Mouse (Mus musculus) adrenal gland, adult 8-10 months (tissue): ENCODE measurements around the gene Ugt1a2. TPM values are rescaled to one million over a fixed set of nuclear protein-coding genes. Genes with fewer than 3 reads are reported as not detected.
"Not testable (repeated sequence)": the region's sequence is repeated elsewhere in the genome, so short reads cannot be mapped to it uniquely, and the experiment has no call there.

Experiments
- DNase-seq: peaks from one replicate; pipeline ENCODE4 v3.0.0; 2022
- total RNA-seq, 4 experiments: library from RNA; stranded (reverse); gene quantifications; 2 replicates each; pipeline ENCODE4 v1.2.4; 2022

The Ugt1a2 gene
- total RNA-seq, 4 experiments from 2014 or later = 0.24 to 0.51 (median 0.28) TPM; not detected in 1

DNA sequence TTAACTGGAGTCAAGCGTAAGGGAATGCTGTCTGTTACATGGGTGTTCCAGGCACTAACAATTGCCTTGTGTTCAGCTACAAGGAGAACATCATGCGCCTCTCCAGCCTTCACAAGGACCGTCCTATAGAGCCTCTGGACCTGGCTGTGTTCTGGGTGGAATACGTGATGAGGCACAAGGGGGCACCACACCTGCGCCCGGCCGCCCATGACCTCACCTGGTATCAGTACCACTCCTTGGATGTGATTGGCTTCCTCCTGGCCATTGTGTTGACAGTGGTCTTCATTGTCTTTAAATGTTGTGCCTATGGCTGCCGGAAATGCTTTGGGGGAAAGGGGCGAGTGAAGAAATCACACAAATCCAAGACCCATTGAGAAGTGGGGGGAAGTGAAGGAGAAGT is 17.6 kb downstream of the Ugt1a2 start:
- no peak for DNase-seq

DNA sequence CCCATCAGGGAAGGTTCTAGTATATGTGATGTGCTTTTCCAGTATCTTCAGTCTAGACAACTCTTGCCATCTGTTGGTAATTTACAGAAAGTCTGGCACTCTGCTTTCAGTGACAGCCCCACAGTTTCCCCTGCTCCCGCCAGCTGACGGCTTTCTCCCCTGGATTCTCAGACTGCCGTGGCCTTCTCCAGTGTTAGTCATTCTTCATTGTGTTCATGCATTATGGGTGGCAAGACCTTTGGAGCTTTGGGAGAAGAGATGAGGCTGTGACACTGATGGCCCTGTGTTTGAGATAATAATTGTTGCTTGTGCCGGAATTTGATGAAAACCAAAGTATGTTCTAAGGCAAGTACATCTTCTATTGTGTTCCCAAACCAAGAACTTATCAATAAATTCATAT is 18.2 kb downstream of the Ugt1a2 start:
- no peak for DNase-seq

DNA sequence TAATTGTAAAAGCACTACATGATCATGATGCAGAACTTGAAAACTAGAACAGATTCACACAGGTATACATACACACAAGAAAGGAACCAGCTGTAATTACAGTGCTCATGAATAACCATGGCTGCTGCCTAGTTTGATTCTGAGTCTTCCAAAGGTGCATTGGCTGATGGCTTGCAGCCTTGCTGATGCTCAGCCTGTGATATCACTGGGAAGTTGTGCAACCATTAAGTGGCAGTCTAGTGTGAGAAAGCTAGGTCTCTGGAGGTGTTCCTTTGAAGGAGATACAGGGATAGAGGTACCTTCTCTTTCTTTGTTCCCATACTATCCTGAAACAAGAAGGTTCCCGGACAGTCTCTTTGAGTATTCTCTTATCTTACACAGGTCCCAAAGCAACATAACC is 18.7 kb downstream of the Ugt1a2 start:
- DNase-seq = no peak

DNA sequence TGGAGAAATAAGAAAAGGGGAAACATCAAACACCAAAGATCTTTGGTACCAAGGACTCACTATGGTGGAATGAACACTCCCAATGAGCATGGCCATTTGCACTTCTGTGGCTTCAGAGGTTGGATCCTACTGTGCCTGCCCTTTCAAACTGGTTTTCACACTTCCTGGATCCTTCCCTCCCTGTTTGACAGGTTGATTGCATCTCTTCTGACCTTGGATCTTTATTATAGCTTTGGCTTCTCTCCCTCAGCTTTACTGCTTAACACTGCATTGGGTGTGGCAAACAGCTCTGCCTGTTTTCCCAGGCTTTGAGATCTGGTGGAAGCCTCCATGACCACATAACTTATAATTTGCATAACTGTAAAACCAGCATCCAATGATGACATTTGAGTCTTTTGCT is 19.9 kb downstream of the Ugt1a2 start:
- no peak for DNase-seq

DNA sequence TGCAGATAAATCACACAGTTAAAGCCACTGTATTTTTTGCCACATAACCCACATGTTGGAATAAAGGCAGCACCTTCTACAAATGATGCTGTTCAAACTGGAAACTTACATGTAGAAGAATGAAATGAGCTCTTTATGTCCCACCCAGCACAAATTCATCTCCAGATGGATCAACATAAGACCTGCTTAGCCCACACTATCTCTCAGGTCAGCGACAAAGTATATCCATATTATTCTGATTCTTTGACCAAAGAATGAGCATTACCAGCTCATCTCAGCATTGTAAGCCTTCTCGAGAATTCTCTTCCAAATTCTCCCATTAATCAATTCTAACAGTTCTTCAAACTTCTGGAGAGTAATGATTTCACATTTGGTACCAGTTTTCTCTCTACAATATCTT is 21.8 kb downstream of the Ugt1a2 start:
- DNase-seq = no peak

DNA sequence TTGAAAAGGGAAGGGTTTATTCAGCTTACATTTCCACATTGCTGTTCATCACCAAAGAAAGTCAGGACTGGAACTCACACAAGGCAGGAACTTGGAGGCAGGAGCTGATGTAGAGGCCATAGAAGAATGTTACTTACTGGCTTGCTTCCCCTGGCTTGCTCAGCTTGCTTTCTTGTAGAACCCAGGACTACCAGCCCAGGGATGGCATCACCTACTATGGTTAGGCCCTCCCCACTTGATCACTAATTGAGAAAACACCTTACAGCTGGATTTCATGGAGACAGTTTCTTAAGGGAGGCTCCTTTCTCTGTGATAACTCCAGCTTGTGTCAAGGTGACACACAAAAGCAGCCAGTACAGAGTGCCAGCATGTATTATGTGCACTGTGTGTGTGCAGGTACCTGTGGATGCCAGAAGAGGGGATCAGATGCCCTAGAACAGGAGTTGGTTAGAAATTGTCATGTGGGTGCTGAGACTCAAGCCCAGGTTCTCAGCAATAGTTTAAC is 22.7 kb downstream of the Ugt1a2 start:
- not testable (repeated sequence) for DNase-seq

DNA sequence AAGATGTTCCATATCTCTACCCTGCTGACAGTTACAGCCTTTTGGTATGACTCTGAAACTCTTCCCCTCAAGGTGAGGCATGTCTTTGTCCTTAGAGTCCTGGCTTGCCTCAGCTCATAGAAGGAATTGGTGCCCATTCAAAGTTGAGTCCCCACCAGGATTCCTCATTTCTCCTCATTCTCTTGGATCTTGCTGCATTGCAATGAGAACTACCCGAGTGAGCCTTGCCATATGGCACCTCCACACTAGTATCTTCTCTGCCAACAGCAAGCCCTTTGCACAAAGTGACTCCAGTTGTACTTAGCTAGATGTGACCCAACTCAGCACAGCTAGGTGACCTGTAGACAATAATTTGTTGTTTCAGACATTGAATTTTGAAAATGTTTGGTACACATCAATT is 23.2 kb downstream of the Ugt1a2 start:
- no peak for DNase-seq

DNA sequence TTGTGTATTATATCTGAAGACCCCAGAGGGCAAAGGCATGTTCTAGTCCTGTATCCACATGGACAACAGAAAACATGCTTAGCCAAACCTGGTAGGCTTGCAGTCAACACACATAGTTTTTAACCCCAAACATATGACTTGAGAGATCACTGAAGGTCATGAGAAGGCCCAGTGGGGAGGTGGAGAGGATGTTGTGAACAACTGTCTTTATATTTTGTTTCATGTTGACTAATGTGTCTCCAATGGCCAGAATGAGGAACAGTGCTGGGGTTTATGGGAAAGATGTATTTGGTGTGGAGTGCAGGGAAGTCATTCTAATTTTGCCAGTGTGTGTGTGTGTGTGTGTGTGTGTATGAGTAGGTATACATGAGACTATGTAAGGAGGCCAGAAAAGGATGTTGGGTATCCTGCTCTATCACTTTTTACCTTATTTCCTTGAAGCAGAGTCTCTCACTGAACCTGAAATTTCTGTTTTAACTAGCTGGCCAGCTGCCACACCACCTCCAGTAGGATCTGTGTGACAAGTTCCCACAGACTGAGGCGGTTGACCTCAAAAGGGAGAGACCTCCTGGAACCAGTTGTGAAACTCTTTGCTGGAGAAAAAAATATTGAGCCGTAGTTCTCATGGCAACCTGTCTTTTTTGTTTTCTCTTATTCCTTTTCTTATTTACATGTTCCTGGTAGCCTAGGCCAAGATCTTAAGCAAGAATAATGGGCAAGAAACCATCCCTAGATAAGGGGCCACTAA is 23.8 kb downstream of the Ugt1a2 start:
- DNase-seq = peak; percentile 61

DNA sequence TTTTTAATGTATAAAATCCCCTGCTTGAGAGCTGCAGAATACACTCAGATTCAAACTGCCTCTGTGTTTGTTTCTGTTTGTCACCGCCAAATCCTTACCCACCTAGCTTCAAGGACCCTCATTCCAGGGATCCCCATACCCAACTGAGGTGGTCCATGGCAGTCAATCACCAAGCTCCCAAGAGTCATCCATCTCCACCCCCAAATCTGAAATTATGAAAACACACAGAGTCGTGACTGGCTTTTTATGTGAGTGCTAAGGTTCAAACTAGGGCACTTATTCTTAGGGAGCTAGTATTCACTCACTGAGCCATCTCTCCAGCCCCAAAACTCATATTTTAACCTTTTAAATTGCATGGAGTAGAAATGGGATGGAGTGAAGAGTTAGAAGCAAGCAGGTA is 24.9 kb downstream of the Ugt1a2 start:
- not testable (repeated sequence) for DNase-seq

DNA sequence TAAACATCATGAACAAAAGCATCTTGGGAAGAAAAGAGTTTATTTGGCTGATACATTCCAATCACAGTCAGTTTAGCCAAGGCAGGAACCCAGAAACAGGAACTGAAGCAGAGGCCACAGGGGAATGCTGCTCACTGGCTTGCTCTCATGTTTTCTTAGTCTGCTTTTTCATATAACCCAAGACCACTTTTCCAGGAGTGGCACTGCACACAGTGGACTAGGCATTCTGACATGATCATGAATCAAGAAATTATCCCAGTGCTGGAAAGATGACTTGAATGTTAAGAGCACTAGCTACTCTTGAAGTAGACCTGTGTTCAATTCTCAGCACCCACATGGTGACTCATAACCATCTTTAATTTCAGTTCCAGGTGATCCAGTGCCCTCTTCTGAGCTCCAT is 25.3 kb downstream of the Ugt1a2 start:
- DNase-seq = no peak

DNA sequence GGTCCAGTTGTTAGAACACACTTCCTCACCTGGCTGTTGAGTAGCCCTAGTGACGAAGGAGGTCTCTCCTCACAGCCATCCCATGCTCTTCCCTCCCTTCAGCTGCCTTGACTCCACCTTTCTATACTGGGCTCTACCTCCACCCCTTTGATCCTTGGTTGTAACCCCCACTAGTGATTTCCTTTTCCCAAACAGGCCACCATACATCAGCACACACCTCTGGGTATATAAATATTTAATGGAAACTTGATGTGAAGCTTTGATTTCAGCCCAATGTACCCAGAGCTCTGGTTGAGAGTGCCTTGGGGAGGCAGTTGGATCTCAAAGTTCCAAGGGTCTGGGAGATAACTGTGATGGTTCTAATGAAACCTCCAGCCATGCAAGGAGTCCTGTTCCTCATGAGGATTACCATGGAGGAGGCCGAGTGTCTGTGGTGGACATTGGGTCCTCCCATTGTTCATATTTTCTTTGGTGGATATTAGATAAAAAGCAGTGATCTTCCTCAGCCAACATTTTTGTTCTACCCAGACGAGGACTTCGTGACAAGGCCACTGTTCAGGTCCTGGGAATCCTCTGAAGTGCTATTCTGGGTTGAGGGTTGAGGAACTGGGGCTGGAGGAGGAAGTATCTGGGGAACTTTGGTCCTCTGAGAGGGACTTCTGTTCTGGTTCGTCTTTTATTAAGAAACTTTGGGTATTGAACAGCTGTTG is 26.4 kb downstream of the Ugt1a2 start, which contains the start of gene Mroh2a:
TSS of gene Mroh2a (plus strand) at position 317 of the 710 bp plus-strand sequence.
- no peak for DNase-seq

DNA sequence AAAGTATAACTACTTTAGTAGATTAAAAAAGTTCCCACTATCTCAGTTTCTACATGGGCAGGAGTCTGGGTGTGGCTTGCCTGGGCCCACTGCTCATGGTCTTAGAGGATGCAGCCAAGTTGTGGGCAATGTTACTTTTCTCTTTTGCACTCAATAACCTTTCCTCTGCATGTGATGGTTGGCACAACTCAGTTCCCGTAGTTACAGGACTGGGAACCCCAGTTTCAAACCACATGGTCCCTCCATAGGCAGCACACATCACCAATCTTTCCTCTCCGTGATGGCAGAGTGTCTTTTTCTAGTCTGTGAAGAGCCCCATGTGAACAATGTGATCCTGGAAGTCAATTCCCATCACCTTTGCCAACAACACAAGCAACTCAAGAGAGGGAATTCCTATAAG is 27.1 kb downstream of the Ugt1a2 start:
- DNase-seq = no peak

DNA sequence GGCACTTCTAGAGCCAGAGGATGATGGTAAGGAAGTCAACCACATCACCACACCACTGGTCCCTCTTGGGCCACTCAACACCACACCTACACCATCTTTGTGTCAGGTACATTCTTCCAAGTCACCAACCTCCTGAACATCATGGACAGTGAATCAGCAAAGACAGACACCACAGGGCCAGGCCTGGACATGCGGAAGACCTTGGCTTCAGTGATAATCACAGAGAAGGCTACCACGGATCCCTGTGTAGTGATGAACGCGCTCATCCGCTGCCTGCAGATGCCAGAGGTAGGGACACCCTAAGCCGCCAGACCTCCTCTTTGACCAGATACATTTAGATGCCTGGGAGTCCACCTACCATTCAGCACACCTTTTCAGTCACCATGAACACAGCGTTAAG is 27.7 kb downstream of the Ugt1a2 start:
- DNase-seq = no peak

DNA sequence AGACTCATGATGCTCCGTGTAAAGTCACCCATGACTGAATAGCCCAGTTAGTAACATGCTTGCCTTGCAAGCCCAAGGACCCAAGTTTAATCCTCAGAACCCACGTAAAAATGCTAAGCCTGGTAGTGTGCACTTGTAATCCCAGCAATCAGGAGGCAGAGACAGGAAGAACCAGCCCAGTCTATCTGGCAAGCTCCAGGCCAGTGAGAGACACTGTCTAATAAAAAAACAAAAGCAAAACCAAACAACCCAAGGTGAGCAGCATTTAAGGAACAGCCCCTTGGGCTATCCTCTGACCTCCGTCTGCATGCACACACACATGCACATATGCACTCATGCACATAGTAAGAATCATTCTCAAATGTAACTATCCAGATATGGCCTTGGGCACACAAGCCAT is 29.2 kb downstream of the Ugt1a2 start:
- DNase-seq = no peak

DNA sequence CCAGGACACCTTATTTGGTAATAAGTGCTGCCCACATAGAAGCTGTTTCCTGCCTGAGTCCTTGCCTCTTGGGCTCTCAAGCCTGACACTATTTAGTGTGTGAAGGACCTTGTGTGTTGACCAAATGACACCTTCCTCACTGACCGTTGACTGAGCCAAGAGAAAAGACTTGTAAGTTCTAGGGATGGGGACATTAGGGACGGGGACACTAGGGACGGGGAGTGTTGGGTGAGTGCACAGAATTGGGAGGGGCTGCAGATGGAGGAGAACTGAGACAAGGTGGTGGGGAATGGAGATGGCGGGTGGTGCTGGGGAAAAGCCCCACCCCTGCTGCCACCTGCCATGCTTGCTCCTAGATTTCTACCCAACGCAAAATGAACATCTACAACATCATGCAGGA is 29.6 kb downstream of the Ugt1a2 start:
- DNase-seq = no peak

DNA sequence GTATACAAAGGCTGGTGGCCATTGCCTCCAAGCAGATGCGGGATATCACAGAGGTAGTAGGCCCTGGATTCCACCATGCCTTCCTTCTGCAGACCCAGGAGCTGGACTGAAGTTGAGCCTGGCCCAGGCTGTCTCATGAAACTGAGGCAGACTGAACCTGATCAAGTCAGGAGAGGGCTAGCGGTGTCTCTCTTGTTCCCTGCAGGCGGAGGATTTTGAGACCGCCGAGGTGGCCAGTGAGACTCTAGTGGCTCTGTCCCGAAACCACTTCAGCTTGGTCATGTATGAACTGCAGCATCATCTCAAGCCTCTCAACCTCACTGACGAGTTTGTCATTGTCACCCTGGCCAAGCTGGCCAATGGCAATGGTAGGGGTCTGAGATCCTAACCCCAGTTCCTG is 30.0 kb downstream of the Ugt1a2 start:
- DNase-seq = no peak

DNA sequence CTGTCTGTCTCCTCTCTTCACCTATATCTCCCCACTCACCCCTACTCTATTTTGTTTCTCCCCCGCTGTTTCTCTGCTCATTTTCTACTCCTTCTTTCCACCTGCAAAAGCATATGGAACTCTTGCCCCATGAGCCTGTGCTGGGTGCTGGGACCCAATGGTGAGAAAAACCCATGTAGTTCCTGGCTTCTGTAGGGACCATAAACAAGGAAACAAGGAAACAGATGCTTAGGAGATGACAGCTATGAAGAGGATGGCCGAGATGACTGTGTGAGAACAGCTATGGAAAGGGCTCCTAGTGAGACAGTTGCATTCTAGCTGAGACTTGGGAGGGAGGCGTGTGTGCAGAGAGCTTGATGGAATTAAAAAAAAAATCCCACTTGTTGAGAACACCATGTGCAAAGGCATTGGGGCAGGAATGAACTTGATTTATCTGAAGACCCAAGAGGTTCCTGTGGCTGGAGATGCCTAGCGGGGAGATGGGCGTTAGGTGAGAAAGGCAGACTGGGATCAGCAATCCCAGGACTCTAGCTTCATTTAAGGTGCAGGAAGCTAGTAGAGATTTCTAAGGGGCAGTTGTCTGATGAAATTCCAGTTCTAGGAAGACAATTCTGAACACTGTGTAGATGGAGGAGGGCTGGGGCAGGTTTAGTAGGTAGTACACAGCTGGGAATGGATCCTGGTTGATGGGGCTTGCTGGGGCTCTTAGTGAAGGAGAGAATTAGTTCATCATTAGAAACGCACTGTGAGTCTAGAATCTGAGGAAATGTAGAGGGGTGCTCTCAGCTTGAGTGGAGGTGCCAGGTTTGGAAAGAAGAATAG is 30.8 kb downstream of the Ugt1a2 start:
- DNase-seq = no peak

DNA sequence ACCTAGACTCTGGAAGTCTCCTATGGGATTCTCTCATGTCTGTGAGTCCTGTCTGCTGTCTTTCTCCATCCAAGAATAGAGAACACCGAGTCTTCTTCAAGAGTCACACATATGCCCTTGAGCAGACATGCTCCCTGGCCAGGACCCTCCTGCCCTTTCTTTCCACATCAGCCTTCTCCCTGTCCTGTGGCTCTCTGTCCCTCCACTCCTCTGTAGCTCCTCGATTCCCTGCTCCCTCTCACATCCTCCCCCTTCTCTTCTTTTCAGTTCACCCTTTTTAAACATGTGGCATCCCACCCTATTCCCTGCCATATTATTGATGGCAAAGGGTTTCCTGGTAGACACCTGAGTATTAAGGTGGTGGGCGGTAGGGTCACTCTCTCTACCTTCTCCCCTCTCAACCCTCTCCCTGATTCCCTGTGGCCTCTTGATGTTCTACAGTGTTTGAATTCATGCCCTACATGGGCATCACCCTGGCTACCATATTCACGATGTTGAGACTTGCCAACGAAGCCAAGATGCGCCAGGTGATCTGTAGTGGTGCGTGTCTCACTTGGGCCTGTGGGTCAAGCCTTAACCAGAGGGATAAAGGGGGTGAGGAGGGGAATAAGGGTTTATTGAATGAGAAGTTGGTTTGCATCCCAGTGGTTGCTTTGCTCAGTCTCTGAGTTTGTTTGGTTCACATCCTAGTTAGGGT is 31.6 kb downstream of the Ugt1a2 start:
- no peak for DNase-seq

DNA sequence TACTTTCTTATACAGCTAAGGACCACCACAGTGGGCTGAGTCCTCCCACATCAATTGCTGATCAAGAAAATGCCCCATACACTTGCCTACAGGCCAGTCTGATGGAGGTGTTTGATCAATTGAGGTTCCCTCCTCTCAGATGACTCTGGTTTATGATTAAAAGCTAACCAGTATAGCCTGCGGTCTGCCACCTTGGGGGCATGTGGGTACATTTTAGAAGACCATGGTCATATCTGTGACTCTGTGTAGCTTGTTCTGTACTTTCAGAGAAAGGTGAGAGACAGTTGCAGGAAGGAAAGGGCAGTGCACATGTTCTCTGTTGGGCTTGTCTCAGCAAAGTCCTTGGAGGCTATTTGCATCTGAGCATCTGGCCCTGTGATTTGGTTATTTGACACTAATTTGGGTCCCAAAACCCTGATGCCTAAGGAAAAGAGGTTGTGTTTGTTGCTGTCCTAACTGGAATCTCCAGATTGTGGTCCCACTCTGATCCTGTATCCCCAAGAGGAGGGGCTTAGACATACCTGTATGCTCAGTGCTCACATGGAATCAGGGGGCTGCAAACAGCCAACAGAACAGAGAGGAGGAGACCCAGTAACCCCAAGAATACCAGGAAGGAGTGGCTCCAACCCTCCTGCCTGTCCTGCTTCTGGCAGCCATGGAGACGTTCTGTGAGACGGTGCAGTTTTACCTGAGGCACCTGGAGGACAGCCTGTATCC is 32.4 kb downstream of the Ugt1a2 start:
- DNase-seq = no peak

DNA sequence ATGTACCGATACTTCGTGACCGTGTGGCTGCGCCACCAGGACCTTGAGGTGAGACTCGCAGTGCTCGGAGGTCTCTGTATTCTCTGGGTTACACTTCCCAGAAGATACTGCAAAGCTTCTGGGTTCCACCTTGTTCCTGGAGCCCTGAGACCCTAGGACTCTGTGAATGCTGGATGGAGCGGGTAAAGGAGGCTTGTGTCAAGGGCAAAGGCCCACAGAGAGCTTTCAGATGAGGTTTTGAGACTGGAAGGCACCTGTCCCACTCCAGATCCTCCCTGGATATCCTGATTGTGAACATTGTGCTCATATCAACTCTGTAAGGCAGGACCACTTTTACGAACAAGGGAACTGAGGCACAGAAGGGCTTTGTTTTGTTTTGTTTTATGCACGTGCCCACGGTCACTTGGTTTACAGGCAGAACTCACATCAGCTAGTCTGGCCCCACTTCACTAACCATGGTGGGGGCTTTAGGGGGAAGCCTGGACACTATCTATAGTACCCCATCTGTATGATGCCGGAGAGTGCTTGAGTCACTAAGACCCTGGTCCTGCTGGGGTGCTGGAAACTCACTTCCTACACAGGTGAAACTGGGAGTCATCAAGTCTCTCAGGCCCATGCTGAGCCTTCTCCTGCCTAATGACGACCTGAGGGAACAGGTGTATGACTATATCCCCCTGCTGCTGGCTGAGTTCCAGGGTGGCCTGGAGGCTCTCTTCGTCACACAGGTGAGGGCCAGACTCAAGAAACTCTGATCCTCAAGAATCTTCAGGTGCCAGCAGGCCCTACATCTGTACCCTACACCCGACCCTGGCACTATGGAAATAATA is 33.2 kb downstream of the Ugt1a2 start:
- no peak for DNase-seq

DNA sequence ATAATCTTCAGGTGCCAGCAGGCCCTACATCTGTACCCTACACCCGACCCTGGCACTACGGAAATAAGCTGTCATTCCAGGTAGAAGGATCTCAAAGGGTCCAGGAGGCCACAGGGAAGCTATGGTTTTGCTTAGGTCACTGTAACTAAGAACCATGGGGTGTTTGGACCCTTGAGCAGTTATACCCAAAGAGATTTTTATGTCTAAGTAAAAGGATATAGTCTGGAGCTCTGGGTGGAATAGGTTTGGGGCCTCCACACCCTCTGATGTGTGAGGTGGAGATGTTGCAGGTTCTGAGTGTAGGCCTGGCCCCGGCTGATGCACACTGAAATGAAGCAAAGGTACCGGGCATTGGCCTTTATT is 33.8 kb downstream of the Ugt1a2 start:
- DNase-seq = no peak
